Mouse (Mus musculus) stomach, embryonic 16.5 days (tissue): ENCODE results near the gene Por. TPM values are rescaled to one million over a fixed set of nuclear protein-coding genes. Genes with fewer than 3 reads are reported as not detected.

Experiments
- ATAC-seq: fragments of 200-750 bp; cut with Nextera tagmentation; 2 replicates; pipeline ENCODE4 v1.8.0; 2017; ENCODE audit warnings: moderate number of reproducible peaks, moderate TSS enrichment; ENCODE audit not compliant: insufficient read depth, low FRiP score
- H3K27ac ChIP-seq: fragments of 300-500 bp; sonication (generic); 2 replicates; pipeline ENCODE4 v1.5.1; 2014; ENCODE audit warnings: low read length
- H3K27me3 ChIP-seq: fragments of 300-500 bp; sonication (generic); 2 replicates; pipeline ENCODE4 v1.6.1; 2014; ENCODE audit warnings: low read length, control low read depth, mixed read lengths; ENCODE audit not compliant: control insufficient read depth, insufficient read depth
- H3K36me3 ChIP-seq: fragments of 300-500 bp; sonication (generic); 2 replicates; pipeline ENCODE4 v1.6.1; 2014; ENCODE audit warnings: low read length; ENCODE audit not compliant: control insufficient read depth, insufficient read depth
- H3K4me1 ChIP-seq: fragments of 300-500 bp; sonication (generic); 2 replicates; pipeline ENCODE4 v1.6.1; 2014; ENCODE audit warnings: low read length, control low read depth, mixed read lengths; ENCODE audit not compliant: control insufficient read depth, insufficient read depth
- H3K4me2 ChIP-seq: fragments of 300-500 bp; sonication (generic); 2 replicates; pipeline ENCODE4 v1.6.1; 2014; ENCODE audit warnings: low read depth, low read length, mixed read lengths
- H3K4me3 ChIP-seq: fragments of 300-500 bp; sonication (generic); replicated peaks from 2 replicates; pipeline ENCODE4 v1.5.1; 2014; ENCODE audit warnings: mild to moderate bottlenecking, low read length
- H3K9ac ChIP-seq: fragments of 300-500 bp; sonication (generic); 2 replicates; pipeline ENCODE4 v1.6.1; 2014; ENCODE audit warnings: low read length
- H3K9me3 ChIP-seq: fragments of 300-500 bp; sonication (generic); replicated peaks from 2 replicates; pipeline ENCODE4 v1.6.1; 2016; ENCODE audit warnings: low read length, control low read depth; ENCODE audit not compliant: control insufficient read depth
- WGBS: fragments of 180-500 bp; shearing (Covaris S2); extraction: QIAGEN DNeasy Blood & Tissue Kit; methylation state at CpG from one replicate; pipeline ENCODE4 v1.1.7; 2014; 5-methylcytosine and 5-hydroxymethylcytosine counted together
- polyA plus RNA-seq: library from polyadenylated mRNA; unstranded; fragments of >200 nt; fragmentation: Nextera tagmentation; extraction: Ambion mirVana; gene quantifications from 2 replicates; pipeline ENCODE4 v1.2.1, GENCODE M21; 2015

Gene Por
- 136 and 177 TPM in 2 replicates for polyA plus RNA-seq

DNA sequence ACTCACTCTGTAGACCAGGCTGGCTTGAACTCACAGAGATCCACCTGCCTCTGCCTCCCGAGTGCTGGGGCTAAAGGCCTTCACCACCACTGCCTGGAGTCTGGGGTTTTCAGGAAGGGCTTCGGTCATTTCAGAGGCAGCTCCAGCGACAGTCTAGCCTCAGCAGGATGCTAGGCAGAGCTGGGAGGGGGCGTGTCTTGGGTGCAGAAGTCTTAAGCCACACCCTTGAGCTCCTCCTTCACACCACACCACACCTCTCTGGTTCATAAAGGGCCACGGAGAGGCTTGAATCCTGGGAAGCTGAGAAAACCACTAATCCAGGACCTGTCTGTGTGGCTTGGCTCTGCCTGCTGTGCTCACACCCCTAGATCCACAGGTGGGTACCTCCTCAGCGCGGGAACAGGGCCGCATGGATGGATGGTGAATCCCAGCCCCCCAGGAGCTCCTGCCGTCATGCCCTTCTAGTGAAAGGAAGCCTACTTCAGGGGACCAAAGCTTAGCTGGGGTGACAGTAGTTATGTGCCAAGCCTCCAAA is at the start of gene Por:
Gene Por, plus strand, starts transcription at position 293 of the 535 bp plus-strand sequence.
- peak; percentile 81; the same call in 1 of the 2 replicates for ATAC-seq
- H3K27me3 ChIP-seq: no peaks in the 10 kb centered on the region
- H3K4me3 ChIP-seq: peak within 1 kb of the TSS; percentile 10; the same call in 1 of the 2 replicates
- peak within 1 kb of the TSS; percentile 66 for H3K27ac ChIP-seq
- H3K9ac ChIP-seq: no peak within 1 kb of the TSS; the same call in 1 of the 2 replicates
- WGBS: 24% methylated on average over 9 of the region's 9 CpGs
- 0 out of 2 replicates have a peak, but pooled peaks cover 5% of the 10 kb centered on the region for H3K9me3 ChIP-seq
- no peaks in the 10 kb centered on the region for H3K36me3 ChIP-seq
- 0 out of 2 replicates have a peak within 1 kb of the TSS, but pooled peaks have one; percentile 2 for H3K4me2 ChIP-seq
- peaks cover 17% of the 10 kb centered on the region for H3K4me1 ChIP-seq

DNA sequence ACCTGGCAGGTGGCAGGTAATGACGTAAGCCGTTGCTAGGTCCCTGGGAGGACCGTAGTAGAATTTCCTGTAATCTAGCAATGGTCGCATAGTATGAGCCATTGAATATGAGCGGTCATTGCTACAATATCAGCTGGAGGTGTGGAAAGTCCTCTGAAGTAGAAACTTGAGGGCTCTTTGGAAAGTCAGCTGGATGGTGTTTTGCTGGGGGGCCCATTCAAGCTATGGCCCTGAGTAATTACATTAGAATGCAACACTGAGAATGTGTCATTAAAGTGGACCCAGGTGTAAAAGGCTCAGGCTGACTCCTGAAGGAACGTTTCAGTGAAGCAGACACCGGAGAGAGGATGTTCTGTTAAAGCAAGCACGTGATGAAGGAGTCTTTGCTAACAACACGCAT is 49.3 kb upstream of the Por start:
- no peaks in the 10 kb centered on the region for H3K4me1 ChIP-seq
- no peak for ATAC-seq
- H3K36me3 ChIP-seq: no peaks in the 10 kb centered on the region
- H3K4me2 ChIP-seq: no peak overlapping the region
- no peaks in the 10 kb centered on the region for H3K9me3 ChIP-seq
- WGBS: 86% methylated on average over 9 of the region's 9 CpGs
- no peaks in the 10 kb centered on the region for H3K27me3 ChIP-seq
- H3K4me3 ChIP-seq: no peak overlapping the region
- H3K27ac ChIP-seq: no peak overlapping the region
- H3K9ac ChIP-seq: no peak overlapping the region

DNA sequence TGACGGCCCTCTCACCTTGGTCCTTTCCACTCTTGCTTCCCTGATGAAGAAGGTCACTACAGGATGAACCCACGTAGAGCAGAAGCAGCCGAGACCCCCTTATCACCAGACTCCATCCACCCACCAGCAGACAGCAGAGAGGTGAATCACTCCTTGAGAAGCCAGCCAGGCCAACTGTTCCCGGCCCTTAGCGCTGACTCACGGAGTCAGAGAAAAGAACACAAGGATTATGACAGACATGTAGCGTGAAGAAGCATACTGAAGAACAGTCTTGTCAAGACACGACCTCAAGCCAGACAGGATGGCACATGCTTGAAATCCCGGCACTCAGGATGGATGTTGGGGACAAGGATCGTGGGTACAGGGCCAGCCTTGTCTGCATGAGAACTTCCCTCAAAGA is 48.1 kb upstream of the Por start:
- Histone ChIP-seq H3K4me2 (no peak overlapping the region), H3K4me1 (no peaks in the 10 kb centered on the region), H3K27ac (no peak overlapping the region), H3K36me3 (no peaks in the 10 kb centered on the region), H3K27me3 (no peaks in the 10 kb centered on the region), H3K4me3 (no peak overlapping the region), H3K9me3 (no peaks in the 10 kb centered on the region), H3K9ac (no peak overlapping the region)
- WGBS: 76% methylated on average over 10 of the region's 10 CpGs
- ATAC-seq: peak; percentile 40; the same call in 1 of the 2 replicates

DNA sequence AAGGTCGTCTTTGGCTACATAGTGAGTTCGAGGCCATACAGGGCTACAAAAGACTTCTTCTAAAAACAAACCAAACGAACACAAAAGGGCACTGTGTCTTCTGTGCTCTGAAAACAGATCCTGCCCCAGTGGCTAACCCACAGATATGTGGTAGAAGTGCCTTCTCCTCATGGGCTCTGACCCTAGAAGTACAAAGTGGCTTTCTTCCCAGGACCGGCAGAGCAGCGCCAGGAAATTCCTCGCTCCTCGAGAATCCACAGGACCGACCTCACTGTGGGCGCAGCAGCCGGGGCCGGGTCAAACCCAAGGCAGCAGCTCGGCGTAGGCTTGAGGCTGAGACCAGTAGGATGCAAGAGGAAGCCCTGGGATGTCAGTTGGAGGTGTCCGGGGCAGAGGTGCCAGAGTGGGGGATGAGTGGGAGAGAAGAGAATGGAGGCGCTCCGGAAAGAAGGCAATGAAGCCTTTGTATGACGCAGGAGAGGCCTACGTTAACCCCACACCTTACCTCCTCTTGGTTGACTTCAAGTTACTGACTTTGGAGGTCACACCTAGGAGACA is 46.7 kb upstream of the Por start:
- H3K27ac ChIP-seq: peak overlapping the region; percentile 60
- no peak overlapping the region for H3K4me2 ChIP-seq
- WGBS: 78% methylated on average over 18 of the region's 18 CpGs

DNA sequence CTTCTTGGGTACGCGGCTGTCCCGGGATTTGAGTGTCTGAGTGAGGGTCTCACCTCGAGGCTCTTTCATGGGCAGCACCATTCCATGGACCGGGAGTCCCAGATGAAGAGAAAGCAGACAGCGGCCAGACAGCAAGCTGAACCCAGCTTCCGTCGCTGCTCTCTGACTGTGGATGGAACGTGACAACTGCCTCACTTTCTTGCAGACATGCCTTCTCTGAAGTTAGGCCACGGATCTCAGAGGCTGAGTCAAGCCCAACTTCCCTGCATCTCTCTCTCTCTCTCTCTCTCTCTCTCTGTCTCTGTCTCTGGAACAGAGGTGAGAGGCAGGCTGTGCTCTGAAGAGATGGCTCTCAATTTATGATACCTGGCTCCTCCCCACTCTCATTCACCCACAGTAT is 40.9 kb upstream of the Por start:
- no peaks in the 10 kb centered on the region for H3K4me1 ChIP-seq
- H3K36me3 ChIP-seq: no peaks in the 10 kb centered on the region
- H3K4me3 ChIP-seq: no peak overlapping the region
- H3K9me3 ChIP-seq: no peaks in the 10 kb centered on the region
- no peak overlapping the region for H3K27ac ChIP-seq
- WGBS: 44% methylated on average over 10 of the region's 10 CpGs
- no peak overlapping the region for H3K4me2 ChIP-seq
- no peak for ATAC-seq
- no peaks in the 10 kb centered on the region for H3K27me3 ChIP-seq
- H3K9ac ChIP-seq: no peak overlapping the region

More for the DNA sequence above, 46.7 kb upstream of the Por start:
- no peaks in the 10 kb centered on the region for H3K27me3 ChIP-seq
- no peak overlapping the region for H3K4me3 ChIP-seq
- 0 out of 2 replicates have a peak overlapping the region, but pooled peaks have one; percentile 16 for H3K9ac ChIP-seq
- H3K4me1 ChIP-seq: no peaks in the 10 kb centered on the region
- no peaks in the 10 kb centered on the region for H3K36me3 ChIP-seq
- ATAC-seq: peak; percentile 21; the same call in 1 of the 2 replicates
- H3K9me3 ChIP-seq: no peaks in the 10 kb centered on the region

DNA sequence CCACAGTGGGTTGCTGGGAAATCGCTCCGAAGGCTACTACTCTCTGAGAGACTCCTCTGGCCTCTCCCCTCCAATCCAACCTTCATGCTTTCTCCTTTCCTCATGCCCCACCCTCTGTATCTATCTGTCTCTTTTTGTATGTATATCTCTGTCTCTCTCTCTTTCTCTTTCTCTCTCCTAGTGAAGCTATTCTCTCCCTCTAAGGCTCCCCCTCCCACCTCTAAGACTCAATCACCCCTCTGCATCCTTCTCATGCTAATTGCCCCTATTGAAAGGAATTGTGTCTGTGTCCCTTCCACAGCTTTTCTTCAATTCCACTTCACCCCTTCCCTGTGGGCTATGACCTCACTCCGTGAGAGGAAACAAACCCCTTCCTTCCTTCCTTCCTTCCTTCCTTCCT is 40.4 kb upstream of the Por start:
- Histone ChIP-seq H3K27me3 (no peaks in the 10 kb centered on the region), H3K4me1 (no peaks in the 10 kb centered on the region), H3K9me3 (no peaks in the 10 kb centered on the region), H3K27ac (no peak overlapping the region), H3K4me3 (no peak overlapping the region), H3K9ac (no peak overlapping the region), H3K4me2 (no peak overlapping the region), H3K36me3 (no peaks in the 10 kb centered on the region)
- 79% methylated on average over 3 of the region's 3 CpGs for WGBS
- no peak for ATAC-seq

DNA sequence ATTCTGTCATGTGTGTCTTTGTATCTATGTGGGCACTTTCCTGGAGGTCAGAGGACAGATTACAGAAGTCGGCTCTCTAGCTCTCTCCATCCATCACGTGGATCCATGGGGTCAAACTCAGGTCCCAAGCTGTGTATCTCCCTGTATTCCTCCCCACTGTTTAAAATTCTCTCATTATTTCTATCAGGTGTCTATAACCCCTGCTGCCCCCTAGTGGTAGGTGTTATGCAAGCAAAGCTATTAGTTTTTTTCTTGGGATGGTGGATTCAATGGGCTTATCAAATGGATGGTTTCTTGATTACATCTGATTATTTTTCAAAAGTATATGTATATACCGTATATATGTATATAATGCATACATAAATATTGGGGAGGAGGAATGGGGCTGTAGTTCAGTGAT is 39.2 kb upstream of the Por start:
- WGBS: 18% methylated on average over 3 of the region's 3 CpGs
- H3K27me3 ChIP-seq: no peaks in the 10 kb centered on the region
- ATAC-seq: no peak

DNA sequence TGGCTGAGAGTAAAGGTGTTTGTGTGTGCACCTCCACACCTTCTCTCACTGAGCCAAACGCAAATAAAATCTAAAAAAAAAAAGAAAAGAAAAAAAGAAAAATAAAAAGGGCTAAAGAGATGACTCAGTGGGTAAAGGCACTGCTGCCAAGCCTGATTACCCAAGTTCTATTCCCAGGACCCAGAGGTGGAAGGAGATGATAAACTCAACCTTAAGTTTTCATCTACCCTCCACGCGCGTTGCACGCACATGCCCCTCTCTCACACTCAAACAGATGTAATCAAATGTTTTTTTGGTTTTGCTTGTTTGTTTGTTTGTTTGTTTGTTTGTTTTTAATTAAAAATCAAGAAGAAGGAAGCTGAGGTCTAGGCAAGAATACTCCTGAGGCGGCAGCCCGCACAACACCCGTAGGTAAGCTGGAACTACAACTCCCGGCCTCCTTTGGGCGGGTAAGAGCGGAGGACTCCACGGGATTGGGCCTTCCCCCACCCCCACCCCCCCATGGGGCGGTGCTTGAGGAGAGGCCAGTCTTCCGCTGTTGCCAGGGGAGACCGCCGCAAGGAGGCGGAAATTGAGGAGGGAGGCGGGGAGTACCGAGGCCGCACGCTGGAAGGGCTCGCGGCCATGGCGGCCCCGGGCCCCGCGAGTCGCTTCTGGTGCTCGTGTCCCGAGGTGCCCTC is 37.6 kb upstream of the Por start, which contains the start of gene Rhbdd2:
Gene Rhbdd2, plus strand, starts transcription at position 502 of the 680 bp plus-strand sequence.
- H3K9ac ChIP-seq: peak within 1 kb of the TSS; percentile 86
- no peaks in the 10 kb centered on the region for H3K36me3 ChIP-seq
- H3K4me3 ChIP-seq: peak within 1 kb of the TSS; percentile 71
- no peaks in the 10 kb centered on the region for H3K27me3 ChIP-seq
- H3K27ac ChIP-seq: peak within 1 kb of the TSS; percentile 86
- peak; percentile 99 for ATAC-seq
- WGBS: 12% methylated on average over 30 of the region's 30 CpGs
- H3K9me3 ChIP-seq: no peaks in the 10 kb centered on the region
- H3K4me1 ChIP-seq: no peaks in the 10 kb centered on the region
- H3K4me2 ChIP-seq: peak within 1 kb of the TSS; percentile 72

More for the DNA sequence above, 39.2 kb upstream of the Por start:
- Histone ChIP-seq H3K27ac (no peak overlapping the region), H3K36me3 (no peaks in the 10 kb centered on the region), H3K9ac (no peak overlapping the region), H3K4me3 (no peak overlapping the region), H3K4me1 (no peaks in the 10 kb centered on the region), H3K4me2 (no peak overlapping the region), H3K9me3 (no peaks in the 10 kb centered on the region)

DNA sequence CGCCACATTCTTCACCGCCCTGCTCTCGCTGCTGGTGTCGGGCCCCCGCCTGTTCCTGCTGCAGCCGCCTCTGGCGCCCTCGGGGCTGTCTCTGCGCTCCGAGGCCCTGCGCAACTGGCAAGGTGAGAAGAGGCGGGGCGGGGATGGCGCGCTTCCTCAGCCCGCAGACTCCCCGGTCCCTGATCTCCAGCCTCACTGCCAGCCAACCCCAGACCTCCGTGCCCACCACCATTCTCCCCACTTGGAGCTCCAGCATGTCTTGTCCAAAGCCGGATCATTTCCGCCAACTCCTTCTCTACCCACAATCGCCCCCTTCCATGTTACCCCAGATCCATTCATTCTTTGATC is 37.1 kb upstream of the Por start:
- Histone ChIP-seq H3K4me3 (peak overlapping the region; percentile 71), H3K4me1 (peaks cover under 1% of the 10 kb centered on the region; the same call in 1 of the 2 replicates), H3K27me3 (no peaks in the 10 kb centered on the region), H3K36me3 (peaks cover 3% of the 10 kb centered on the region; the same call in 1 of the 2 replicates), H3K27ac (peak overlapping the region; percentile 86), H3K9me3 (no peaks in the 10 kb centered on the region), H3K9ac (peak overlapping the region; percentile 86), H3K4me2 (peak overlapping the region; percentile 72)
- ATAC-seq: peak; percentile 79
- WGBS: 0% methylated on average over 21 of the region's 21 CpGs
